Mouse (Mus musculus): ENCODE data around the gene Col25a1.

DNA sequence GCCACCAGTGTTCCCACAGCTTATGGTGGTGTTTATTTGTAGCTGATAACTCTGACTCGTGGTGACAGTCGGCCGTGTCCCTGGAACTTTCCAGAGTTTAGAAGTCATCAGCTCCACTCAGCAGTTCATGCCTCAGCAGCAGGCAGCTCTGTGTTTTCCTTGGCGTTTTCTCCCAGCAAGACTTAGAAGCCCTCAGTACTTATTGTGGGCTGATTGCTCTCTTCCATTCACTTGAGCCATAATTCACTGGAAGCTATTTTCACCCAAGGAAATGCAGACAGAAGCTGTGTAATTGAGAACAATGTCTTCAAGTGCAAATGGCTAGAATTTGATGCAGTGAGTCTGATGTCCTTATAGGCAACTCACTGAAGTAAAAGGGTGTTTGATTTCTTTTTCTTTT, 254.6 kb downstream of the Col25a1 start:
- no peak for TF ChIP-seq POLR2A (IDR thresholded peaks at IDR 0.05; ENCODE audit: insufficient read length, low read depth)
- no peak for TF ChIP-seq E2F4 (IDR thresholded peaks at IDR 0.05; ENCODE audit: insufficient read depth)
- no peak for TF ChIP-seq MAX (IDR thresholded peaks at IDR 0.05; ENCODE audit: low read depth)
- no peak for TF ChIP-seq CEBPB (IDR thresholded peaks at IDR 0.05; ENCODE audit: insufficient read depth, poor library complexity, severe bottlenecking)
- no peak for TF ChIP-seq TCF3 (IDR thresholded peaks at IDR 0.05; ENCODE audit: insufficient read length, low read depth)
- TF ChIP-seq USF1 (IDR thresholded peaks at IDR 0.05; ENCODE audit: low read depth) = no peak
